Mouse (Mus musculus): ENCODE measurements around the gene Msi2. TPM values are rescaled to one million over a fixed set of nuclear protein-coding genes. Genes with fewer than 3 reads are reported as not detected.

Msi2 gene
- total and polyA plus RNA-seq, 2 experiments = 6.4 to 10.8 TPM

DNA sequence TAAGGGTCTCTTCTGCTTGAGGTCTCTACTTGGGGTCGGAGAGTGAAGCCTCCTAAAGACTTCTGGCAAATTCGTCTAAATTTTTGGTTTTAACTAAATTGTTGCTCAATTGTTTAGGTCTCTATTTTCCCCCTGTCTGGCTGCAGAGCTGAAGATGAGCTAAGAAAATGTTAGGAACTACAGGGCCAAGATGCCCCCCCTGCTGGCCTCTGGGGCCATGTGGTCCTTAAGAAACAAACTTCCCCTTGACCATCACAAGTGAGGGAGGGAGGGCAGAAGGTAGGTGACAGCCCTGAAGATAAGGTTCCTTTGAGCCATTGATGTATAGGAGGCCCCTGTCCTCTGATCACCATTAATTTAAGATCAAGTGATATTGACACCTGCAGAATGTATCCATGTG lies 225.7 kb downstream of the Msi2 start:
- H3K27me3 ChIP-seq (ENCODE audit: control insufficient read depth, insufficient read depth, low read length) = no peaks in the 10 kb centered on the region
- H3K9ac ChIP-seq (ENCODE audit: low read depth, low read length) = no peak overlapping the region
- no peaks in the 10 kb centered on the region for H3K4me1 ChIP-seq (ENCODE audit: control insufficient read depth, insufficient read depth, low read length)
- no peaks in the 10 kb centered on the region for H3K79me2 ChIP-seq (ENCODE audit: control insufficient read depth, insufficient read depth, low read length)
- 88% methylated on average over 2 of the region's 2 CpGs for WGBS
- no peak overlapping the region for H3K4me3 ChIP-seq (ENCODE audit: insufficient read depth, low read depth, low read length)
- H3K36me3 ChIP-seq (ENCODE audit: control insufficient read depth, insufficient read depth, low read length) = no peaks in the 10 kb centered on the region
- DNase-seq (ENCODE audit: extremely low read depth, low read depth, low spot score) = no peak
- TF ChIP-seq CTCF (IDR thresholded peaks at IDR 0.05; ENCODE audit: low read depth, low read length) (no peak), POLR2A (IDR thresholded peaks at IDR 0.05; ENCODE audit: extremely low read depth, insufficient read depth, low read length) (no peak)
- H3K27ac ChIP-seq (replicated peaks; ENCODE audit: insufficient read depth, low read depth, low read length) = no peak overlapping the region

DNA sequence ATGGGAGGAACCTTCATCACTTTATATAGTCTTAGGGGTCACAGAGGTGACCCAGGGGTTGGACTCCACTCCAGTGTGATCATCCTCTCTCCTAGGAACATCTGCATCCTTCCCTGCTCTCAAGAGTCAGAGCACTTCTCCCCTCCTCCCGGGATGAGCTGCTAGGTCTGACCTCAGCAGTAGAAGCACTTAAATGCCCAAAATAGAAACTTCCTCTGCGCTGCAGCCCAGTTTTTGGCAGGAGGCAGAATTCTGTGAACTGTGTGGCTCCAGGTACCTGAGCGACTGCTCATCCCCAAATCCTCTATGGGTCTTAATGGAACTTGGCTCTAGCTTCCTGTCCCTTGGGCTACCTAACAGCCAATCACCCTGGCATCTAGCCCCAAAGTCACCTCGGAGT lies 228.3 kb downstream of the Msi2 start:
- no peak overlapping the region for H3K27ac ChIP-seq (replicated peaks; ENCODE audit: insufficient read depth, low read depth, low read length)
- 61% methylated on average over 4 of the region's 4 CpGs for WGBS
- no peak for DNase-seq (ENCODE audit: extremely low read depth, low read depth, low spot score)

DNA sequence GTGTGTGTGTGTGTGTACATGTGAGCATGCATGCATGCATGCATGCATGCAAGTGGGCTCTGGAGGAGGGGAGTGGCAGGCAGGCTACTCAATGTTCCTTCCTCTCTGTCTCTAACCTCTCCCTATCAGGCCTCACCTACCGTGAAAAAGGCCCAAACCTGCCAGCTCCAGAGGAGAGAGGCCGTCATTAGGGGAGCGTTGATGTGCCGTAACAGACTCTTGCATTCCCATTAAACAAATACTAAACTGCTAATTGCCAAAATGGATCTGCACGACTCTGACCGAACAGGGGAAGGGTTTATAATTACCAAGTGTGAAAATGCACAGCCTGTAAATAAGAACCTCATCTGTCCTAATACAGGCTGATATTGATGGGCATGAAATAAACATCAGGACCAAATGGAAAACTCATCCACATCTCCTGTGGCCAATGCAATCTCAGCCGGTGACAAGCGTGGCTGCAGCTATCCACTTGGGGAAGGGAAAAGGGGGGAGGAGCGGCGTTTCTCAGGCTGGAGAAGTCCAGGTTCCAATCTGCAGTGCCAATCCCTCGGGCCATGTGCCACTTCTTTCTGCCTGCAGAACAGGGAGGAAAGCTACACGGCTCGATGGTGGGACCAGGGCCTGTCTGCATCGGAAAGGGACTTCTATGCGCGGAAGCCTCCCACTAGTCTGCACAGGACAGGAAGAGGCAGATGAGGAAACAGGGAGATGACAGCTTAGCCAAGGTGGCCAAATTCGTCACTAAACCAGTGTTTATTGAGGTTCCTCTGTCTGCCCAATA lies 229.2 kb downstream of the Msi2 start:
- Histone ChIP-seq H3K9ac (ENCODE audit: low read depth, low read length) (no peak overlapping the region), H3K4me1 (ENCODE audit: control insufficient read depth, insufficient read depth, low read length) (peaks cover 2% of the 10 kb centered on the region), H3K27ac (replicated peaks; ENCODE audit: insufficient read depth, low read depth, low read length) (no peak overlapping the region), H3K27me3 (ENCODE audit: control insufficient read depth, insufficient read depth, low read length) (no peaks in the 10 kb centered on the region), H3K36me3 (ENCODE audit: control insufficient read depth, insufficient read depth, low read length) (no peaks in the 10 kb centered on the region), H3K79me2 (ENCODE audit: control insufficient read depth, insufficient read depth, low read length) (no peaks in the 10 kb centered on the region), H3K4me3 (ENCODE audit: insufficient read depth, low read depth, low read length) (no peak overlapping the region)
- no peak for DNase-seq (ENCODE audit: extremely low read depth, low read depth, low spot score)
- 94% methylated on average over 17 of the region's 17 CpGs for WGBS
- no peak for TF ChIP-seq CTCF (IDR thresholded peaks at IDR 0.05; ENCODE audit: low read depth, low read length)
- TF ChIP-seq POLR2A (IDR thresholded peaks at IDR 0.05; ENCODE audit: extremely low read depth, insufficient read depth, low read length) = no peak

More for the DNA sequence above, 228.3 kb downstream of the Msi2 start:
- Histone ChIP-seq H3K4me3 (ENCODE audit: insufficient read depth, low read depth, low read length) (no peak overlapping the region), H3K79me2 (ENCODE audit: control insufficient read depth, insufficient read depth, low read length) (no peaks in the 10 kb centered on the region), H3K9ac (ENCODE audit: low read depth, low read length) (no peak overlapping the region), H3K36me3 (ENCODE audit: control insufficient read depth, insufficient read depth, low read length) (no peaks in the 10 kb centered on the region), H3K4me1 (ENCODE audit: control insufficient read depth, insufficient read depth, low read length) (no peaks in the 10 kb centered on the region), H3K27me3 (ENCODE audit: control insufficient read depth, insufficient read depth, low read length) (no peaks in the 10 kb centered on the region)
- no peak for TF ChIP-seq POLR2A (IDR thresholded peaks at IDR 0.05; ENCODE audit: extremely low read depth, insufficient read depth, low read length)
- TF ChIP-seq CTCF (IDR thresholded peaks at IDR 0.05; ENCODE audit: low read depth, low read length) = no peak

DNA sequence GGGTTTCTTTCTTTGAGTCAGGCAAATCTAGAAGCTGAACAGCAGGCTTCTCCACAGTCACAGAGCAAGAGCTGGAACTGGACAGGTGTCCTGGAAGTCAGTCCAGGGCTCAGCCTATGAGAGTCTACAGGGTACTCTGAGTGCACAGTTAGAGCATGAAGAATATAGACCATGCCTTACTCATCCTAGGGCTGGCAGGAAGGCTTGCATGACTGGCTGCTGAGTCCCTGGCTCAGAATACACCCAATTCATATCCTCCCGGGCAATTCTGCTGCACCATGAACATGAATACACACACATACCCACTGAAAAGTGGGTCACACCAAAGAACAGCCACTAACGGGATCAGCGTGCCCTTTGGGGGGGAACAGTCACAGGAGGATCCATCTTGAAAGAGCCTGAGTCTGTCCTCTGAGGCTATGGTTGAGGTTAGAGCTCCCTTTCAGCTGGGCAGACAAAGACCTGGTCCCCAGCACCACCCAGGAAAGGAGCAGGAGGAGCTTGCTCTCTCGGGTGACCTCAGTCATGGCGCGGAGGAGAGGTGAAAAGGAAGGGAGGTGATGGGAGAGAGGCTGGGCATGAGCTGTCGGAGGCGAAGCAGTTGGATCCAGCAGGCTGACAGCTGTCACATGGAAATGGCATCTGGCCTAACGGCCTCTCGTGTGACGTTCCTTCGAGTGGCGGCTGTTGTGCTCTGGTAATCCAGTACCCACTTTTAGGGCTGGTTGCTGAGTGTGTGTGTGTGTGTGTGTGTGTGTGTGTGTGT lies 230.0 kb downstream of the Msi2 start:
- 96% methylated on average over 13 of the region's 13 CpGs for WGBS
- TF ChIP-seq CTCF (IDR thresholded peaks at IDR 0.05; ENCODE audit: low read depth, low read length) (no peak), POLR2A (IDR thresholded peaks at IDR 0.05; ENCODE audit: extremely low read depth, insufficient read depth, low read length) (no peak)
- H3K27me3 ChIP-seq (ENCODE audit: control insufficient read depth, insufficient read depth, low read length) = no peaks in the 10 kb centered on the region
- peaks cover 6% of the 10 kb centered on the region for H3K4me1 ChIP-seq (ENCODE audit: control insufficient read depth, insufficient read depth, low read length)
- H3K4me3 ChIP-seq (ENCODE audit: insufficient read depth, low read depth, low read length) = no peak overlapping the region
- DNase-seq (ENCODE audit: extremely low read depth, low read depth, low spot score) = no peak
- no peak overlapping the region for H3K27ac ChIP-seq (replicated peaks; ENCODE audit: insufficient read depth, low read depth, low read length)
- H3K79me2 ChIP-seq (ENCODE audit: control insufficient read depth, insufficient read depth, low read length) = no peaks in the 10 kb centered on the region
- H3K36me3 ChIP-seq (ENCODE audit: control insufficient read depth, insufficient read depth, low read length) = no peaks in the 10 kb centered on the region
- H3K9ac ChIP-seq (ENCODE audit: low read depth, low read length) = no peak overlapping the region

DNA sequence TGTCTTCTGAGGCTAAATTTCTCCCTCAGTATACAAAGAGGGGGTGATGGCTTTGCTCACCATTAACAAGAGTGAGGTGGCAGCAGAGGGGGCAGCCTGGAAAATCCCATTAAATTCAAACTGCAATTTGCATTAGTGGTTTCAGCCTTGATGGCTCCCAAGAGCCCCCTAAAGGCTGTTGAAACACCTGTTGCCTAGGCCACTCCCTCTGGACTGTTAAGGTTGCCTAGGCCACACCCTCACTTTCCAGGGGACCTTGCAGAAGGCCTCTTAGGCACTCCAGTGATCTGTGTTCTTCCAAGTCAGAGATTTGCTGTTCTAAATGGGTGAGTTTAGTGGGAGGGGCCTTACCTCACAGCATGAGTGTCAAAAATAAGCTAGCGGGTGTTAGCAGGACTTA lies 232.3 kb downstream of the Msi2 start:
- 100% methylated on average over 1 of the region's 1 CpGs for WGBS
- H3K4me1 ChIP-seq (ENCODE audit: control insufficient read depth, insufficient read depth, low read length) = peaks cover 6% of the 10 kb centered on the region
- no peak for DNase-seq (ENCODE audit: extremely low read depth, low read depth, low spot score)

More for the DNA sequence above, 232.3 kb downstream of the Msi2 start:
- H3K79me2 ChIP-seq (ENCODE audit: control insufficient read depth, insufficient read depth, low read length) = no peaks in the 10 kb centered on the region
- H3K27me3 ChIP-seq (ENCODE audit: control insufficient read depth, insufficient read depth, low read length) = no peaks in the 10 kb centered on the region
- no peak for TF ChIP-seq CTCF (IDR thresholded peaks at IDR 0.05; ENCODE audit: low read depth, low read length)
- no peak for TF ChIP-seq POLR2A (IDR thresholded peaks at IDR 0.05; ENCODE audit: extremely low read depth, insufficient read depth, low read length)
- H3K36me3 ChIP-seq (ENCODE audit: control insufficient read depth, insufficient read depth, low read length) = no peaks in the 10 kb centered on the region
- no peak overlapping the region for H3K9ac ChIP-seq (ENCODE audit: low read depth, low read length)
- no peak overlapping the region for H3K4me3 ChIP-seq (ENCODE audit: insufficient read depth, low read depth, low read length)
- H3K27ac ChIP-seq (replicated peaks; ENCODE audit: insufficient read depth, low read depth, low read length) = no peak overlapping the region
